ENCODE assay signal across 25 mouse cellular contexts in the genomic region with DNA sequence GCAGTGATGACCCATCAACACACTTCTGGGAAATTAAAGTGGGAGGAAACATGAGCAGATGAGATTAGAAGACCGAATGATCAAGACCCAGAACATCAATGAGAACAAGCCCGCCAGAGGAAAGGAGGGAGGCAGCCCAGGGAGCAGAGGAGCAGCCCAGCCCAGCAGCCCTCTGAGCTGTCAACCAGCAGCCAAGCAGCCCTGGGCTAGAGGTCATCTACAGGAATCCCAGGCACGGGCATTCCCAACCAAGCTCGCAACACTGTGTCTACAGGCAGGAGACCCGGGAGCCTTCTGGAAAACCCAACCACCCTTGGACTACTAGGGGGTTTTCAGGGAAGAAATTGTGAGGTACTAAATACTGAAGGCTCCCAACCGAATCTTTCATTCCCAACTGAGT. TPM values are rescaled to one million over a fixed set of nuclear protein-coding genes. Genes with fewer than 3 reads are reported as not detected.
"Had no signal": no experiment of that assay in that cellular context is flagged by ENCODE, and none has a peak within 500 bp of the region (broad histone marks: within the 10 kb centered on the region; RNA-seq: fewer than 3 reads in every experiment).

No protein-coding gene starts in this region.

- H3K36me3 ChIP-seq: limb, embryonic 12.5 days; limb, embryonic 15.5 days; neural tube, embryonic 13.5 days; stomach, embryonic 15.5 days had no signal

- H3K9ac ChIP-seq: limb, embryonic 12.5 days; limb, embryonic 15.5 days; liver, embryonic 14.5 days; liver, postnatal 0 days; lung, embryonic 14.5 days; midbrain, embryonic 13.5 days; neural tube, embryonic 13.5 days; stomach, embryonic 15.5 days had no signal

- DNase-seq: kidney, adult 11 months; kidney, postnatal 14 days; left cerebral cortex, postnatal 4 days; liver, postnatal 0 days; lung, embryonic 14.5 days; lung, postnatal 14 days; lung, postnatal 4 days; retina, postnatal 1 day; right cerebral cortex, postnatal 25 days; spleen, adult 18-20 months; thymus, adult 2 months; thymus, postnatal 14 days; thymus, postnatal 4 days had no signal

- H3K4me2 ChIP-seq: limb, embryonic 12.5 days; limb, embryonic 15.5 days; liver, embryonic 11.5 days; lung, embryonic 14.5 days; midbrain, embryonic 13.5 days; neural tube, embryonic 13.5 days; stomach, embryonic 15.5 days had no signal

- H3K27me3 ChIP-seq: limb, embryonic 12.5 days; limb, embryonic 15.5 days; midbrain, embryonic 13.5 days; neural tube, embryonic 13.5 days; stomach, embryonic 15.5 days had no signal

- H3K4me3 ChIP-seq: limb, embryonic 12.5 days; limb, embryonic 15.5 days; midbrain, embryonic 10.5 days; midbrain, embryonic 13.5 days; myocyte; neural tube, embryonic 13.5 days; stomach, embryonic 15.5 days had no signal

- ATAC-seq: liver, postnatal 0 days; midbrain, embryonic 13.5 days; midbrain, embryonic 16.5 days had no signal

- H3K9me3 ChIP-seq: limb, embryonic 12.5 days; limb, embryonic 15.5 days; midbrain, embryonic 10.5 days; midbrain, embryonic 13.5 days; neural tube, embryonic 13.5 days; stomach, embryonic 15.5 days had no signal

- H3K27ac ChIP-seq: limb, embryonic 12.5 days; limb, embryonic 15.5 days; liver, embryonic 14.5 days; midbrain, embryonic 10.5 days; midbrain, embryonic 13.5 days; neural tube, embryonic 13.5 days; stomach, embryonic 15.5 days had no signal

RNA-seq across cellular contexts. Expression of a gene that starts 43.8 kb away (rescaled TPM):
- total RNA-seq: monocyte, adult 5-6 weeks; neutrophil, adult 5-6 weeks had no signal
